Mouse (Mus musculus): ENCODE data around the gene Ugt1a2. TPM values are rescaled to one million over a fixed set of nuclear protein-coding genes. Genes with fewer than 3 reads are reported as not detected.

The Ugt1a2 gene
- total RNA-seq, 1 experiment, result not detected

DNA sequence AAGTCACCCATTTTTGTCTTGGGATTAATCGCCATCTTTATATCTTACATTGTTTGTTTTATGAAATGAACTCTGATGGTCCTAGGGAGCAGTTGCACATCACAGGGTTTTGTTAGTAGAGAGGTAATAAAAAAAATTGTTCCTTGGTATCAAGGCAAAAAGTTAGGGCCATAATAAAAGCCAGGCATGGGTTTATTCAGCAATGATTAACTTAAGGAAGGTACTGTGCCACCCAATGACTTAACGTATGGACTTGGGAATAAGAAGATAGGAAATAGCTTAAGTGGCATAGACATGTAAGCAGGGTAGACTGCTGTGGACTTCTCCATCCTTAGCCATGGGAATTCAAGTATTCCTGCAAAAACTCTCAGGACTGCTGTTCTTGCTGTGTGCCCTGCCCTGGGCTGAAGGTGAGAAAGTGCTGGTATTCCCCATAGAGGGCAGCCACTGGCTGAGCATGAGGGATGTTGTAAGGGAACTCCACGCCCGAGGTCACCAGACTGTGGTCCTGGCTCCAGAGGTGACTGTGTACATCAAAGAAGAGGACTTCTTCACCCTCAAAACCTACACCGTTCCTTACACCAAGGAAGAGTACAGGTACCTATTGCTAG is 14.0 kb upstream of the Ugt1a2 start:
- no peak for DNase-seq (ENCODE audit: low read depth, low spot score)
- no peaks in the 10 kb centered on the region for H3K9me3 ChIP-seq (ENCODE audit: control insufficient read depth, insufficient read depth, low read depth, low read length)
- no peak overlapping the region for H3K27ac ChIP-seq (ENCODE audit: insufficient read depth, low read depth, low read length, poor library complexity, severe bottlenecking)
- in situ Hi-C loops (cut with MboI; ENCODE audit: low sequenced_read_pairs in 2 of 2, unreplicated experiment in 2 of 2), result no loop called here
- TF ChIP-seq CHD2 (IDR thresholded peaks at IDR 0.05; ENCODE audit: low read depth, low read length) (no peak), MAFK (IDR thresholded peaks at IDR 0.05; ENCODE audit: insufficient read depth, low read depth, low read length) (no peak), ZNF384 (IDR thresholded peaks at IDR 0.05; ENCODE audit: low read depth, low read length) (no peak), HCFC1 (IDR thresholded peaks at IDR 0.05; ENCODE audit: borderline replicate concordance, insufficient read depth, low read length) (no peak), ZC3H11A (IDR thresholded peaks at IDR 0.05; ENCODE audit: borderline replicate concordance, low read depth, low read length) (no peak)
- H3K4me1 ChIP-seq (ENCODE audit: control insufficient read depth in 2 of 2, insufficient read depth in 2 of 2, low read length in 2 of 2, poor library complexity in 1 of 2), result no peaks in the 10 kb centered on the region
- H3K4me3 ChIP-seq (ENCODE audit: insufficient read depth in 1 of 2, low read depth in 1 of 2, low read length in 2 of 2, poor library complexity in 1 of 2, severe bottlenecking in 1 of 2), result no peak overlapping the region
- H3K9ac ChIP-seq (ENCODE audit: insufficient read depth, low read depth, low read length, poor library complexity, severe bottlenecking), result no peak overlapping the region
- no peaks in the 10 kb centered on the region for H3K36me3 ChIP-seq (ENCODE audit: control insufficient read depth, insufficient read depth, low read length, poor library complexity, severe bottlenecking)

DNA sequence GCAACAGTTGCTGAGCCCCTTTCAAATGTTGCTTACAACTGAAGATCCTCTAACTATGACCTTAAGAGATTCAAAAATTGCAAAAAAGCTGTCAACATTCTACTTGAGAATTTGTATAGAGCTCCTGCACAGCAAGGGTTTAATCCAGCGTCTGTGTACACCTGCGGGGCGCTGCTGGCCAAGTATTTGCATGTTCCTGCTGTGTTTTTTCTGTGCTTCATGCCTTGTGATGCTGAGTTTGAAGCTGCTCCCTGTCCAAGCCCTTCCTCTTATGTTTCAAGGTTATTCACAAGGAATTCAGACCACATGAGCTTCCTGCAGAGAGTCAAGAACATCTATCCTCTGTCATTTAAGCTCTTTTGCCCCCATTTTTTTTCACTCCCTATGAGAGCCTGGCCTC is 8.3 kb upstream of the Ugt1a2 start:
- Histone ChIP-seq H3K4me1 (ENCODE audit: control insufficient read depth in 2 of 2, insufficient read depth in 2 of 2, low read length in 2 of 2, poor library complexity in 1 of 2) (peaks cover 0 to 2% of the 10 kb centered on the region in 2 experiments; a peak in 1 of 4 replicates), H3K36me3 (ENCODE audit: control insufficient read depth, insufficient read depth, low read length, poor library complexity, severe bottlenecking) (no peaks in the 10 kb centered on the region), H3K9me3 (ENCODE audit: control insufficient read depth, insufficient read depth, low read depth, low read length) (no peaks in the 10 kb centered on the region), H3K4me3 (ENCODE audit: insufficient read depth in 1 of 2, low read depth in 1 of 2, low read length in 2 of 2, poor library complexity in 1 of 2, severe bottlenecking in 1 of 2) (no peak overlapping the region), H3K27ac (ENCODE audit: insufficient read depth, low read depth, low read length, poor library complexity, severe bottlenecking) (no peak overlapping the region), H3K9ac (ENCODE audit: insufficient read depth, low read depth, low read length, poor library complexity, severe bottlenecking) (no peak overlapping the region)
- no peak for DNase-seq (ENCODE audit: low read depth, low spot score)
- TF ChIP-seq ZC3H11A (IDR thresholded peaks at IDR 0.05; ENCODE audit: borderline replicate concordance, low read depth, low read length), result no peak
- no peak for TF ChIP-seq ZNF384 (IDR thresholded peaks at IDR 0.05; ENCODE audit: low read depth, low read length)
- no peak for TF ChIP-seq HCFC1 (IDR thresholded peaks at IDR 0.05; ENCODE audit: borderline replicate concordance, insufficient read depth, low read length)
- no peak for TF ChIP-seq MAFK (IDR thresholded peaks at IDR 0.05; ENCODE audit: insufficient read depth, low read depth, low read length)
- TF ChIP-seq CHD2 (IDR thresholded peaks at IDR 0.05; ENCODE audit: low read depth, low read length), result no peak
- in situ Hi-C loops (cut with MboI; ENCODE audit: low sequenced_read_pairs in 2 of 2, unreplicated experiment in 2 of 2), result no loop called here

DNA sequence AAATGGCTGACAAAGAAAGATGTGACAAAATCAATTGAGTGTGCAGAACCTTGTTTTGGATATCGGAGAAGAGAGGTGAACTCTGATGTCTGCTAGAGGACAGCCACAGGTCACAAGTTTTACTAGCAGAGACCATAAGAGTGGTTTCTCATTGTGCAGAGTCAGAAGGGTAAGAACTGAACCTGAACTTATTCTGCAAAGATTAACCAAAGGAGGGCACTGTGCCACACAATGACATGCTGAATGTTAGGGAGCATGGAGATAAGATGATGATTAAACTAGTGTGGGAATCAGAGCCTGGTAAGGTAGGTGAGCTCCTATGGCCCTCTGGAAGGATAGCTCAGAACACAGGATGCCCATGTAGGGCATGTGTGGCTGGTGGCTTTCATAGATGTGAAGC is 4.7 kb upstream of the Ugt1a2 start:
- no peak overlapping the region for H3K27ac ChIP-seq (ENCODE audit: insufficient read depth, low read depth, low read length, poor library complexity, severe bottlenecking)
- peaks cover 0 to 2% of the 10 kb centered on the region in 2 experiments; a peak in 1 of 4 replicates for H3K4me1 ChIP-seq (ENCODE audit: control insufficient read depth in 2 of 2, insufficient read depth in 2 of 2, low read length in 2 of 2, poor library complexity in 1 of 2)
- no peaks in the 10 kb centered on the region for H3K36me3 ChIP-seq (ENCODE audit: control insufficient read depth, insufficient read depth, low read length, poor library complexity, severe bottlenecking)
- H3K9ac ChIP-seq (ENCODE audit: insufficient read depth, low read depth, low read length, poor library complexity, severe bottlenecking), result no peak overlapping the region
- DNase-seq (ENCODE audit: low read depth, low spot score), result no peak
- TF ChIP-seq CHD2 (IDR thresholded peaks at IDR 0.05; ENCODE audit: low read depth, low read length) (no peak), MAFK (IDR thresholded peaks at IDR 0.05; ENCODE audit: insufficient read depth, low read depth, low read length) (no peak), HCFC1 (IDR thresholded peaks at IDR 0.05; ENCODE audit: borderline replicate concordance, insufficient read depth, low read length) (no peak), ZNF384 (IDR thresholded peaks at IDR 0.05; ENCODE audit: low read depth, low read length) (no peak), ZC3H11A (IDR thresholded peaks at IDR 0.05; ENCODE audit: borderline replicate concordance, low read depth, low read length) (no peak)
- in situ Hi-C loops (cut with MboI; ENCODE audit: low sequenced_read_pairs in 2 of 2, unreplicated experiment in 2 of 2), result no loop called here
- H3K4me3 ChIP-seq (ENCODE audit: insufficient read depth in 1 of 2, low read depth in 1 of 2, low read length in 2 of 2, poor library complexity in 1 of 2, severe bottlenecking in 1 of 2), result no peak overlapping the region
- no peaks in the 10 kb centered on the region for H3K9me3 ChIP-seq (ENCODE audit: control insufficient read depth, insufficient read depth, low read depth, low read length)

DNA sequence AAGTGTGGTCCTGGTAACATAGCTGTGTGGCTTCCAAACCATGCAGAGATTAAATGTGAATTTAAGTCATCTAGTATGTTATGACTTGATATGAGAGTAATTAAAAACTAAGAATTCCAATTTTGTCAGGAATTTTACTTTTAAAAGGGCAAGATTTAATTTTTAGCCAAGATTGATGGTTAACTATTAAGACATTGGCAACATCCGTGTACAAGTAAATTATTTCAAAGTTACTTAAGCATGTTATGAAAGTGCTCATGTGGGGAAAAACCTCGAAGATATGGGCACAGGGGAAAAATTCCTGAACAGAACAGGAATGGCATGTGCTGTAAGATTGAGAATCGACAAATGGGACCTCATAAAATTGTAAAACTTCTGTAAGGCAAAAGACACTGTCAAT is 3.0 kb upstream of the Ugt1a2 start:
- no peak overlapping the region for H3K9ac ChIP-seq (ENCODE audit: insufficient read depth, low read depth, low read length, poor library complexity, severe bottlenecking)
- H3K9me3 ChIP-seq (ENCODE audit: control insufficient read depth, insufficient read depth, low read depth, low read length), result no peaks in the 10 kb centered on the region
- no peak overlapping the region for H3K27ac ChIP-seq (ENCODE audit: insufficient read depth, low read depth, low read length, poor library complexity, severe bottlenecking)
- no peak for TF ChIP-seq MAFK (IDR thresholded peaks at IDR 0.05; ENCODE audit: insufficient read depth, low read depth, low read length)
- no peak for TF ChIP-seq HCFC1 (IDR thresholded peaks at IDR 0.05; ENCODE audit: borderline replicate concordance, insufficient read depth, low read length)
- TF ChIP-seq ZNF384 (IDR thresholded peaks at IDR 0.05; ENCODE audit: low read depth, low read length), result no peak
- TF ChIP-seq ZC3H11A (IDR thresholded peaks at IDR 0.05; ENCODE audit: borderline replicate concordance, low read depth, low read length), result no peak
- no peak for TF ChIP-seq CHD2 (IDR thresholded peaks at IDR 0.05; ENCODE audit: low read depth, low read length)
- in situ Hi-C loops (cut with MboI; ENCODE audit: low sequenced_read_pairs in 2 of 2, unreplicated experiment in 2 of 2), result no loop called here
- no peak for DNase-seq (ENCODE audit: low read depth, low spot score)
- H3K36me3 ChIP-seq (ENCODE audit: control insufficient read depth, insufficient read depth, low read length, poor library complexity, severe bottlenecking), result no peaks in the 10 kb centered on the region
- peaks cover 0 to under 1% of the 10 kb centered on the region in 2 experiments; a peak in 1 of 4 replicates for H3K4me1 ChIP-seq (ENCODE audit: control insufficient read depth in 2 of 2, insufficient read depth in 2 of 2, low read length in 2 of 2, poor library complexity in 1 of 2)
- no peak overlapping the region for H3K4me3 ChIP-seq (ENCODE audit: insufficient read depth in 1 of 2, low read depth in 1 of 2, low read length in 2 of 2, poor library complexity in 1 of 2, severe bottlenecking in 1 of 2)

All from ES-E14 (cell line).